Mouse (Mus musculus) bone marrow, adult 2 months (tissue): ENCODE results near the gene Ccnj.

Source experiments
- CTCF ChIP-seq: fragments of 200-500 bp; IDR thresholded peaks from 2 replicates; pipeline ENCODE4 v1.5.1; 2011; ENCODE audit warnings: low read length, control low read depth; ENCODE audit not compliant: control insufficient read depth, insufficient read depth
- POLR2A ChIP-seq: fragments of 200-500 bp; IDR thresholded peaks from 2 replicates; pipeline ENCODE4 v1.6.1; 2011; ENCODE audit warnings: low read depth, mild to moderate bottlenecking, control low read depth, low read length, borderline replicate concordance; ENCODE audit not compliant: control insufficient read depth

- TF ChIP-seq CTCF (peak; percentile 44), POLR2A (peak; percentile 58; the same call in 1 of the 2 replicates)
Observed at GRCm38 (mm10) chr19:40818764-40819163, 12.3 kb upstream of the Ccnj start.
